35 mouse cellular contexts compared by ENCODE assay signal in genomic region chr9:64981904-64982303, GRCm38 (mm10). TPM values are rescaled to one million over a fixed set of nuclear protein-coding genes. Genes with fewer than 3 reads are reported as not detected.
"Had no signal": no experiment of that assay in that cellular context is flagged by ENCODE, and none has a peak within 500 bp of the region (broad histone marks: within the 10 kb centered on the region; RNA-seq: fewer than 3 reads in every experiment).

No protein-coding gene starts in this region.

- ATAC-seq: liver, postnatal 0 days; lung, postnatal 0 days; midbrain, embryonic 13.5 days; midbrain, embryonic 15.5 days; midbrain, embryonic 16.5 days had no signal

- H3K27me3 ChIP-seq: limb, embryonic 12.5 days; limb, embryonic 13.5 days; limb, embryonic 15.5 days; liver, embryonic 15.5 days; lung, embryonic 15.5 days; megakaryocyte, embryonic 14.5 days; midbrain, embryonic 12.5 days; midbrain, embryonic 13.5 days; midbrain, embryonic 15.5 days; neural tube, embryonic 12.5 days had no signal

- DNase-seq: left cerebral cortex, postnatal 4 days; liver; liver, postnatal 0 days; lung, adult 18-20 months; lung, adult 2 months; lung, embryonic 14.5 days; lung, postnatal 10 days; lung, postnatal 14 days; lung, postnatal 36 days; lung, postnatal 4 days had no signal

- H3K9me3 ChIP-seq: limb, embryonic 10.5 days; limb, embryonic 12.5 days; limb, embryonic 13.5 days; limb, embryonic 15.5 days; liver, embryonic 15.5 days; lung, embryonic 15.5 days; megakaryocyte, embryonic 14.5 days; midbrain, embryonic 10.5 days; midbrain, embryonic 12.5 days; midbrain, embryonic 13.5 days; midbrain, embryonic 15.5 days; neural tube, embryonic 12.5 days had no signal

- H3K4me1 ChIP-seq: limb, embryonic 10.5 days; limb, embryonic 12.5 days; limb, embryonic 13.5 days; limb, embryonic 15.5 days; lung, embryonic 15.5 days; midbrain, embryonic 10.5 days; midbrain, embryonic 12.5 days; midbrain, embryonic 13.5 days; midbrain, embryonic 15.5 days; neural tube, embryonic 12.5 days had no signal

- H3K4me2 ChIP-seq: limb, embryonic 12.5 days; limb, embryonic 13.5 days; limb, embryonic 15.5 days; liver, embryonic 11.5 days; liver, embryonic 15.5 days; lung, embryonic 14.5 days; lung, embryonic 15.5 days; midbrain, embryonic 12.5 days; midbrain, embryonic 13.5 days; midbrain, embryonic 15.5 days; neural tube, embryonic 12.5 days had no signal

- H3K27ac ChIP-seq: left cerebral cortex, adult 2 months; limb, embryonic 10.5 days; limb, embryonic 12.5 days; limb, embryonic 13.5 days; limb, embryonic 15.5 days; liver, embryonic 14.5 days; liver, embryonic 15.5 days; lung, embryonic 15.5 days; macrophage; midbrain, embryonic 10.5 days; midbrain, embryonic 12.5 days; midbrain, embryonic 13.5 days; midbrain, embryonic 15.5 days; neural tube, embryonic 12.5 days had no signal

- H3K4me3 ChIP-seq: left cerebral cortex, adult 2 months; limb, embryonic 10.5 days; limb, embryonic 12.5 days; limb, embryonic 13.5 days; limb, embryonic 15.5 days; liver, embryonic 15.5 days; lung, embryonic 15.5 days; megakaryocyte, embryonic 14.5 days; midbrain, embryonic 10.5 days; midbrain, embryonic 12.5 days; midbrain, embryonic 13.5 days; midbrain, embryonic 15.5 days; myocyte; neural tube, embryonic 12.5 days had no signal

- H3K9ac ChIP-seq: limb, embryonic 12.5 days; limb, embryonic 13.5 days; limb, embryonic 15.5 days; liver, embryonic 14.5 days; liver, embryonic 15.5 days; liver, postnatal 0 days; lung, embryonic 14.5 days; lung, embryonic 15.5 days; midbrain, embryonic 12.5 days; midbrain, embryonic 13.5 days; midbrain, embryonic 15.5 days; neural tube, embryonic 12.5 days had no signal

RNA-seq across cellular contexts. Expression of gene Slc24a1, which starts 30.5 kb away (rescaled TPM):
- total RNA-seq: liver, adult 2 months; megakaryocyte progenitor cell, adult 5-6 weeks; megakaryocyte, adult 5-6 weeks; megakaryocyte-erythroid progenitor cell, adult 5-6 weeks; midbrain, postnatal 0 days had no signal
- polyA plus RNA-seq: liver, adult 2 months; macrophage; midbrain, embryonic 12.5 days; neural tube, embryonic 11.5 days; neural tube, embryonic 12.5 days had no signal
